Mouse (Mus musculus) liver, postnatal 0 days (tissue): ENCODE results near the gene Ptprf. TPM values are rescaled to one million over a fixed set of nuclear protein-coding genes. Genes with fewer than 3 reads are reported as not detected.

Source experiments
- ATAC-seq: fragments of 200-750 bp; cut with Nextera tagmentation; 2 replicates; pipeline ENCODE4 v1.8.0; 2017; ENCODE audit warnings: mild to moderate bottlenecking, moderate library complexity
- DNase-seq: peaks from one replicate; pipeline ENCODE4 v3.0.0-alpha.2; 2016
- H3K27ac ChIP-seq: fragments of 300-500 bp; sonication (generic); 2 replicates; pipeline ENCODE4 v1.5.1; 2014; ENCODE audit warnings: antibody characterized with exemption, moderate library complexity, mild to moderate bottlenecking, low read depth
- H3K27me3 ChIP-seq: fragments of 300-500 bp; sonication (generic); 2 replicates; pipeline ENCODE4 v1.6.1; 2014; ENCODE audit warnings: low read length, control low read depth, mixed read lengths; ENCODE audit not compliant: insufficient read depth
- H3K36me3 ChIP-seq: fragments of 300-500 bp; sonication (generic); replicated peaks from 2 replicates; pipeline ENCODE4 v1.6.1; 2014; ENCODE audit warnings: mild to moderate bottlenecking, control low read depth, low read length, moderate library complexity, mixed read lengths; ENCODE audit not compliant: insufficient read depth
- H3K4me1 ChIP-seq: fragments of 300-500 bp; sonication (generic); 2 replicates; pipeline ENCODE4 v1.6.1; 2014; ENCODE audit warnings: antibody characterized with exemption, mild to moderate bottlenecking, control low read depth; ENCODE audit not compliant: insufficient read depth
- H3K4me2 ChIP-seq: fragments of 300-500 bp; sonication (generic); 2 replicates; pipeline ENCODE4 v1.6.1; 2014; ENCODE audit warnings: low read depth, mild to moderate bottlenecking, low read length, moderate library complexity, mixed read lengths
- H3K4me3 ChIP-seq: fragments of 300-500 bp; sonication (generic); 2 replicates; pipeline ENCODE4 v1.5.1; 2014; ENCODE audit warnings: low read depth, low read length
- H3K9ac ChIP-seq: fragments of 300-500 bp; sonication (generic); replicated peaks from 2 replicates; pipeline ENCODE4 v1.6.1; 2014; ENCODE audit warnings: mild to moderate bottlenecking, moderate library complexity
- H3K9me3 ChIP-seq: fragments of 300-500 bp; sonication (generic); 2 replicates; pipeline ENCODE4 v1.6.1; 2016; ENCODE audit warnings: mild to moderate bottlenecking, control low read depth, low read length, mixed read lengths
- CTCF ChIP-seq: sonication (generic); IDR thresholded peaks from 2 replicates; pipeline ENCODE4 v1.5.1; 2016; ENCODE audit warnings: antibody characterized with exemption, low read depth
- EP300 ChIP-seq: IDR thresholded peaks from 2 replicates; pipeline ENCODE4 v1.6.1; 2016; ENCODE audit warnings: antibody characterized with exemption, low read depth, mild to moderate bottlenecking
- WGBS: fragments of 180-500 bp; shearing (Covaris S2); extraction: QIAGEN DNeasy Blood & Tissue Kit; methylation state at CpG from one replicate; pipeline ENCODE4 v1.1.7; 2014; ENCODE audit not compliant: insufficient replicate concordance; 5-methylcytosine and 5-hydroxymethylcytosine counted together
- polyA plus RNA-seq: library from polyadenylated mRNA; unstranded; fragments of >200 nt; fragmentation: Nextera tagmentation; extraction: Ambion mirVana; gene quantifications from 2 replicates; pipeline ENCODE4 v1.2.1, GENCODE M21; 2015

Gene Ptprf
- polyA plus RNA-seq, 1 experiment from 2014 or later = 11.8 TPM

DNA sequence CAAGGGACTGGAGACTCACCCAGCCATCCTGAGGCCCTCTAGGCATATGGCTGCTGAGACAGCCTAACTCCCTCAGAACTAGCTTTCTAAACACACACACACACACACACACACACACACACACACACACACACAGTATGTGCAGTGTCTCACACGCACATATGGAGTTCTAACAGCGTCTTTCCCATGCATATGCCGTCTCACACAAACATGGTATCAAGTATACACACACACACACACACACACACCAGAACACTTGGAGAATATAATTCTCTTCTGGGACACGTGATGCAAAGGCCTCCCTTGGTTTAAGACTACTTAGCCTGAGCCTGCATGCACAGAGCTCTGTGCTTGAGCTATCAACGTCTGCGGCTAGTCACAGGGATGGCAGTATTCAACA is 59.3 kb downstream of the Ptprf start:
- peaks cover 12% of the 10 kb centered on the region; the same call in 1 of the 2 replicates for H3K36me3 ChIP-seq
- ATAC-seq (no peak), DNase-seq (no peak)
- H3K9ac ChIP-seq = no peak overlapping the region
- H3K27ac ChIP-seq = no peak overlapping the region
- no peak overlapping the region for H3K4me2 ChIP-seq
- no peaks in the 10 kb centered on the region for H3K27me3 ChIP-seq
- H3K4me1 ChIP-seq = peaks cover 10% of the 10 kb centered on the region
- H3K9me3 ChIP-seq = no peaks in the 10 kb centered on the region
- TF ChIP-seq CTCF (no peak), EP300 (no peak)
- WGBS = 81% methylated on average over 6 of the region's 6 CpGs
- no peak overlapping the region for H3K4me3 ChIP-seq

DNA sequence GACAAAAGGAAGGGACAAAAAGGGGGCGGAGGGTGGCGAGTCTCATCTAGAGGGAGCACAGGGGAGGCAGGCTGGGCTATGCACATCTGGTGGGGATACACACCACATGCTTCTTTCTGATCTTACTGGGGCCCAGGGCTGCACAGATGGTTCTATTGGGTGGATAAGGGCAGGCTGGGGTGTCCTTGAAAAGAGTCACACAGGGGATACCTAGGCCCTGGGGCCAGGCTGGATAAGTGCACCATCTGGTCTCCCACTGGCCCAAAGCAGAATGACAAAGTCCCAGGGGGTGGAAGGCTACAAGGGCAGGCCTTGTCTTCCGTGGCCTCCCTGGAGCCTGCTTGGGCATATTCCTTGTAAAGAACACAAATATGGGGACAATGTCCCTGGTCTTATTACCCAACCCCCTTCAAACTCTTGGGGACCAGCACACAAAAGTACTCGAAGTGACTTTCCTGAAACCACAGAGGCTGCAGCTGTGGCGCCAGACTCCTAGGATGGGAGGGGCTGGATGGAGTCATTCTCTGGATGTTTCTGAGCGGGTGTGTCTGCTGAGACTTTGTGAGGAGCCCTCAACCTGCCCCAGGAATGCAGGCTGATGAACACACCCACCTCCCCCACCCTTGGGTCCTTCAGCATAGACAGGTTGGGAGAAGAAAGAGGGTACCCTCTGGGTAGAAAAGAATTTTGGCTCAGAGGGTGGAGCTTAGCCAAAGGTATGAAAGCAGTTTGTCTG is 62.0 kb downstream of the Ptprf start:
- DNase-seq = no peak
- peaks cover 5% of the 10 kb centered on the region; the same call in 1 of the 2 replicates for H3K36me3 ChIP-seq

DNA sequence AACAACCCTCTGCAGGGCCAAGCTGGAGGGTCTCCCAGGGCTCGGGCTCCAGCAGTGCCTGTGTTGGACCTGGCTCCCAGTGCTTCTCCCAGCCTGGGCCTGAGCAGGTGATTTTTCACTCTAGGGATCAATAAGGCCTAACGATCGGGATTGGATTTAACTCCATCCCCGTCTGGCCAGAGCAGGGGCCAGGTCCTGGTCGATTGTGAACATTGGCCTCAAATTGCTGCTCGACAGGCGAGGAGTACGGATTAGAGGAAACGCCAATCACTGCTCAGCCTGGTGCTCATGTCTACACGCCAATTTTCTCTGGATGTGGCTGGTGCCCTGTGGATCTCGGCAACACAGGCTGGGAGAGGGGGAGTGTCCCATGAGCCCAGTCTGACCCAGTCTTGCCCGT is 63.8 kb downstream of the Ptprf start:
- Histone ChIP-seq H3K27me3 (no peaks in the 10 kb centered on the region), H3K9ac (no peak overlapping the region; the same call in 1 of the 2 replicates), H3K27ac (no peak overlapping the region; the same call in 1 of the 2 replicates), H3K4me3 (no peak overlapping the region), H3K9me3 (no peaks in the 10 kb centered on the region), H3K4me2 (no peak overlapping the region), H3K36me3 (peaks cover 15% of the 10 kb centered on the region; the same call in 1 of the 2 replicates), H3K4me1 (no peaks in the 10 kb centered on the region)
- ATAC-seq = peak; percentile 84
- TF ChIP-seq EP300 (0 out of 2 replicates have a peak, but pooled peaks have one; percentile 25), CTCF (no peak)
- peak; percentile 45 for DNase-seq
- 60% methylated on average over 12 of the region's 12 CpGs for WGBS

More for the DNA sequence above, 62.0 kb downstream of the Ptprf start:
- no peaks in the 10 kb centered on the region for H3K4me1 ChIP-seq
- H3K27ac ChIP-seq = no peak overlapping the region
- 64% methylated on average over 6 of the region's 6 CpGs for WGBS
- no peaks in the 10 kb centered on the region for H3K27me3 ChIP-seq
- TF ChIP-seq EP300 (no peak), CTCF (no peak)
- H3K4me3 ChIP-seq = no peak overlapping the region
- no peak for ATAC-seq
- H3K9me3 ChIP-seq = no peaks in the 10 kb centered on the region
- no peak overlapping the region for H3K4me2 ChIP-seq
- no peak overlapping the region for H3K9ac ChIP-seq

DNA sequence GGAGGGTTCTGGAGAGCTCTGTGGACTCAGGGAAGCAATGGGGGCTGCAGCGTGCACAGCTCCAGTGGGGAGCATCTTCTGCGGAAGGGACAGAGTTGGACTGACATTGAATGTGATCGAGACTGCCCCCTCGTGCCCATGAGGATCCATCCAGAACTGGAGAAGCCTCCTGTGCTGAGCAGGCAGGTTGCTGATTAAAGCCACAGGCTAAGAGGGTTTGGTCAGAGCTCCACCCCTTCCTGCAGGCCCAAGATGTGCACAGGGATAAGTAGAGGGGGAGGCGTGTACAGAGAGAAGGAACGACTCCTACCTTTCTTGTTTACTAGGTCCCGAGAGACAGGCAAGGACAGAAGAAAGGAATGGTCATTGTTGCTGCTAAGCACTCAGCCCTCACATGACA is 69.9 kb downstream of the Ptprf start:
- Histone ChIP-seq H3K9ac (no peak overlapping the region), H3K4me3 (no peak overlapping the region), H3K27ac (no peak overlapping the region), H3K9me3 (no peaks in the 10 kb centered on the region), H3K27me3 (no peaks in the 10 kb centered on the region), H3K4me1 (peaks cover 3% of the 10 kb centered on the region; the same call in 1 of the 2 replicates), H3K36me3 (peaks cover 15% of the 10 kb centered on the region), H3K4me2 (no peak overlapping the region)
- TF ChIP-seq EP300 = no peak
- TF ChIP-seq CTCF = no peak
- DNase-seq (no peak), ATAC-seq (no peak)
- WGBS = 56% methylated on average over 7 of the region's 7 CpGs

DNA sequence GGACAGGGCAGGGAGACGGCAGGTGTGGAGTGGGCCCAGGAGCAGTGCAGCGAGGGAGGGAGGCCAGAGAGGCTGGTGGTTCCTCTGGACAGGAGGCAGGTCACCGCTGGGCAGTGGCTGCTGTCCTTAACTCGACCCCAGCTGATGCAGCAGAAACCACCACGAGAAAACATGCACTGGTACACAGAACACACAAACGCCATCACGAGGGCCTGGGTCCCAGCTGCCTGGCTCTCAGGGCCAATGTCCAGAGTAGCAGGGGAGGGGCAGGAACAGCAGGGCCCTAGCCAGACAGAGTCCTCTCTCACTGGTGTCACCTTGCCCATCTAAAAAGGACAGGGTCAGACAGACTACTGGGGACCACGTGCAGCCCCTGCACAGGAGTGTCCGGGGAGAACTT is 70.4 kb downstream of the Ptprf start:
- no peak for TF ChIP-seq CTCF
- TF ChIP-seq EP300 = no peak
- no peak overlapping the region for H3K4me2 ChIP-seq
- WGBS = 70% methylated on average over 9 of the region's 9 CpGs

DNA sequence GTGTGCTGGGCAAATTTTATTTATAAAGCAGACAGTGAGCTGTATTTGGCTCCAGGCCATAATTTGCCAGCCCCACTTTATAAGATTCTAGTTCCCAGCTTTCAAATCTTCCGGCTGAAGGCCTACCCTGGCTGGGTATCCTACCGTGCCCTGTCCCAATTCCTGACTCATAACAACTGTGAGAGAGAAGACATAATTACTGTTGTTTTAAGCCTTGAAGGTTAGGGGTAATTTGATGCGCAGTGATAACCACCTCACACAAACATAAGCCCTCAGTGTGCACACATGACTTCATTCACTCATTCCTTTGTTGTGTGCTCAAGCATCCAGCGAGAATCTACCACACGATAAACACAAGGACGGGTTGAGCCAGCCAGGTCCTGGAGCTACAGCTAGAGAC is 71.7 kb downstream of the Ptprf start:
- TF ChIP-seq CTCF = no peak
- TF ChIP-seq EP300 = no peak
- Histone ChIP-seq H3K27ac (no peak overlapping the region), H3K4me2 (no peak overlapping the region), H3K27me3 (no peaks in the 10 kb centered on the region), H3K9me3 (no peaks in the 10 kb centered on the region), H3K9ac (no peak overlapping the region), H3K4me1 (peaks cover 3% of the 10 kb centered on the region; the same call in 1 of the 2 replicates), H3K36me3 (peaks cover 19% of the 10 kb centered on the region), H3K4me3 (no peak overlapping the region)
- 87% methylated on average over 6 of the region's 6 CpGs for WGBS
- DNase-seq = no peak
- no peak for ATAC-seq

More for the DNA sequence above, 70.4 kb downstream of the Ptprf start:
- H3K9ac ChIP-seq = no peak overlapping the region
- no peak overlapping the region for H3K27ac ChIP-seq
- H3K9me3 ChIP-seq = no peaks in the 10 kb centered on the region
- no peak overlapping the region for H3K4me3 ChIP-seq
- peaks cover 3% of the 10 kb centered on the region; the same call in 1 of the 2 replicates for H3K4me1 ChIP-seq
- no peaks in the 10 kb centered on the region for H3K27me3 ChIP-seq
- ATAC-seq (no peak), DNase-seq (no peak)
- H3K36me3 ChIP-seq = peaks cover 16% of the 10 kb centered on the region
